In genomic region chr7:19738771-19739170, GRCm38 (mm10) we compare ENCODE assay signal across 20 mouse cellular contexts. TPM values are rescaled to one million over a fixed set of nuclear protein-coding genes. Genes with fewer than 3 reads are reported as not detected.
DNase-seq lines count a peak whose midpoint lies in the region; ATAC-seq and TF ChIP-seq lines count a peak whose summit lies in the region.
"Had no signal": no experiment of that assay in that cellular context is flagged by ENCODE, and none has a peak within 500 bp of the region (broad histone marks: within the 10 kb centered on the region; RNA-seq: fewer than 3 reads in every experiment).

No protein-coding gene starts in this region.

- TF ChIP-seq EP300 in heart, postnatal 0 days (IDR thresholded peaks at IDR 0.05; ENCODE audit: low read depth), result no peak
- TF ChIP-seq EP300 in CH12.LX (IDR thresholded peaks at IDR 0.05; ENCODE audit: low read length), result no peak

- DNase-seq in heart, postnatal 0 days (ENCODE audit: low spot score), result no peak
- DNase-seq in heart, adult 11 months, result no peak
- no peak for DNase-seq in lung, adult 2 months
- DNase-seq in lung, postnatal 36 days, result no peak
- DNase-seq in CH12.LX (ENCODE audit: extremely low read depth), result no peak
- DNase-seq in brain, embryonic 14.5 days (ENCODE audit: low read depth), result no peak
- no peak for DNase-seq in layer of hippocampus, adult 9-10 months (ENCODE audit: low spot score)
- no peak for DNase-seq in spleen, postnatal 14 days (ENCODE audit: low spot score in 2 of 2)
- DNase-seq: adrenal gland, postnatal 10 days; cerebellum, adult 9-10 months; embryo, embryonic 11 days; kidney, adult 11 months; thymus, adult 18-20 months had no signal

- H3K27ac ChIP-seq in heart, postnatal 0 days (ENCODE audit: low read depth), result no peak overlapping the region
- no peak overlapping the region for H3K27ac ChIP-seq in CH12.LX (ENCODE audit: insufficient read depth, low read depth)
- H3K27ac ChIP-seq: forebrain, embryonic 12.5 days; heart, embryonic 15.5 days; hindbrain, embryonic 12.5 days; lung, embryonic 15.5 days; midbrain, embryonic 10.5 days had no signal

- dilution Hi-C loops in CH12.LX (cut with MboI; ENCODE audit: extremely low pct_ligation_motif_present, extremely low pct_unique_long_range_greater_than_20kb, low sequenced_read_pairs), result no loop called here

- no peaks in the 10 kb centered on the region for H3K79me2 ChIP-seq in CH12.LX (replicated peaks; ENCODE audit: control insufficient read depth, extremely low read depth, insufficient read depth, poor library complexity, severe bottlenecking)

- no peaks in the 10 kb centered on the region for H3K4me1 ChIP-seq in heart, postnatal 0 days (ENCODE audit: control insufficient read depth, insufficient read depth)
- peaks cover 6% of the 10 kb centered on the region for H3K4me1 ChIP-seq in lung, adult 2 months (ENCODE audit: control insufficient read depth, insufficient read depth, low read length)
- H3K4me1 ChIP-seq in CH12.LX (ENCODE audit: control insufficient read depth in 1 of 2, insufficient read depth in 2 of 2), result peaks cover 4 to 24% of the 10 kb centered on the region in 2 experiments; a peak in 3 of 4 replicates

- WGBS in heart, postnatal 0 days, result 90% methylated on average over 3 of the region's 3 CpGs
- WGBS in lung, adult 2 months, result 83% methylated on average over 3 of the region's 3 CpGs

- in situ Hi-C loops in CH12.LX (cut with MboI; ENCODE audit: low pct_ligation_motif_present, low pct_unique_long_range_greater_than_20kb, low sequenced_read_pairs), result no loop called here

- H3K9me3 ChIP-seq in heart, postnatal 0 days (replicated peaks; ENCODE audit: control insufficient read depth, low read length), result no peaks in the 10 kb centered on the region
- H3K9me3 ChIP-seq in CH12.LX (replicated peaks; ENCODE audit: low read length), result peaks cover 3% of the 10 kb centered on the region
- H3K9me3 ChIP-seq: forebrain, embryonic 12.5 days; heart, embryonic 15.5 days; hindbrain, embryonic 12.5 days; lung, embryonic 15.5 days had no signal

- no peak for TF ChIP-seq POLR2A in lung, adult 2 months (IDR thresholded peaks at IDR 0.05; ENCODE audit: borderline replicate concordance, extremely low read depth, low read depth, low read length)
- no peak for TF ChIP-seq POLR2A in CH12.LX (IDR thresholded peaks at IDR 0.05; ENCODE audit: low read depth, low read length)
- no peak for TF ChIP-seq POLR2A in brain, embryonic 14.5 days (IDR thresholded peaks at IDR 0.05; ENCODE audit: borderline replicate concordance, extremely low read depth, insufficient read depth, insufficient read length, poor library complexity, severe bottlenecking)

- H3K9ac ChIP-seq in heart, postnatal 0 days (replicated peaks; ENCODE audit: low read depth, low read length), result no peak overlapping the region
- no peak overlapping the region for H3K9ac ChIP-seq in CH12.LX (ENCODE audit: insufficient read depth, low read depth)
- H3K9ac ChIP-seq: forebrain, embryonic 12.5 days; heart, embryonic 15.5 days; hindbrain, embryonic 12.5 days; lung, embryonic 15.5 days had no signal

- H3K4me3 ChIP-seq in heart, postnatal 0 days (ENCODE audit: low read depth, low read length), result no peak overlapping the region
- H3K4me3 ChIP-seq in lung, adult 2 months (replicated peaks; ENCODE audit: extremely low read depth, low read depth, low read length), result no peak overlapping the region
- no peak overlapping the region for H3K4me3 ChIP-seq in CH12.LX (replicated peaks in 1 of 3; ENCODE audit: low read depth in 2 of 3, low read length in 2 of 3, poor library complexity in 1 of 3)
- H3K4me3 ChIP-seq: forebrain, embryonic 12.5 days; heart, embryonic 15.5 days; hindbrain, embryonic 12.5 days; lung, embryonic 15.5 days; midbrain, embryonic 10.5 days had no signal

- TF ChIP-seq RAD21 in CH12.LX (IDR thresholded peaks at IDR 0.05; ENCODE audit: low read depth, low read length), result peak; percentile 27

- peak; percentile 31; the same call in 1 of the 2 replicates for TF ChIP-seq CTCF in heart, postnatal 0 days (IDR thresholded peaks at IDR 0.05; ENCODE audit: low read depth)
- TF ChIP-seq CTCF in lung, adult 2 months (IDR thresholded peaks at IDR 0.05; ENCODE audit: insufficient read depth, low read length), result peak; percentile 44; the same call in 1 of the 2 replicates
- TF ChIP-seq CTCF in CH12.LX (conservative IDR thresholded peaks at IDR 0.05 in 1 of 2, IDR thresholded peaks at IDR 0.05 in 1 of 2; ENCODE audit: low read depth in 2 of 2, low read length in 2 of 2), result peak in 1 of 2 experiments; percentile 41; a peak in 2 of 4 replicates
- peak; percentile 27; the same call in 1 of the 2 replicates for TF ChIP-seq CTCF in brain, embryonic 14.5 days (IDR thresholded peaks at IDR 0.05; ENCODE audit: borderline replicate concordance, extremely low read depth, insufficient read depth, insufficient read length)

- no peaks in the 10 kb centered on the region for H3K27me3 ChIP-seq in heart, postnatal 0 days (ENCODE audit: control insufficient read depth, insufficient read depth, low read length)
- H3K27me3 ChIP-seq in CH12.LX (replicated peaks), result no peaks in the 10 kb centered on the region
- H3K27me3 ChIP-seq: forebrain, embryonic 12.5 days; heart, embryonic 15.5 days; hindbrain, embryonic 12.5 days; lung, embryonic 15.5 days had no signal

- H3K4me2 ChIP-seq in heart, postnatal 0 days (ENCODE audit: low read depth, low read length), result no peak overlapping the region
- H3K4me2 ChIP-seq in CH12.LX (ENCODE audit: insufficient read depth, low read depth, poor library complexity, severe bottlenecking), result no peak overlapping the region
- H3K4me2 ChIP-seq: forebrain, embryonic 12.5 days; heart, embryonic 15.5 days; hindbrain, embryonic 12.5 days; lung, embryonic 15.5 days had no signal

- ATAC-seq in heart, postnatal 0 days (ENCODE audit: insufficient read depth, low read depth), result no peak

- peaks cover 46% of the 10 kb centered on the region for H3K36me3 ChIP-seq in heart, postnatal 0 days (replicated peaks; ENCODE audit: control insufficient read depth, insufficient read depth, low read length)
- peaks cover 7 to 19% of the 10 kb centered on the region in 2 experiments for H3K36me3 ChIP-seq in CH12.LX (replicated peaks in 1 of 2; ENCODE audit: control insufficient read depth in 1 of 2, insufficient read depth in 1 of 2, low read length in 1 of 2)

TF ChIP-seq in CH12.LX, 34 proteins besides CTCF, POLR2A, EP300 and RAD21:
- TF ChIP-seq USF1 (IDR thresholded peaks at IDR 0.05; ENCODE audit: low read depth, low read length) (no peak), ZKSCAN1 (IDR thresholded peaks at IDR 0.05; ENCODE audit: borderline replicate concordance, low read depth, low read length) (no peak), USF2 (conservative IDR thresholded peaks at IDR 0.05; ENCODE audit: low read depth, low read length) (no peak), CHD1 (IDR thresholded peaks at IDR 0.05; ENCODE audit: low read depth, low read length) (no peak), SMC3 (IDR thresholded peaks at IDR 0.05; ENCODE audit: low read depth, low read length) (peak; percentile 15)

RNA-seq across cellular contexts. Expression of gene Nectin2, which starts 11.5 kb away (rescaled TPM):
- total RNA-seq in heart, postnatal 0 days (2014; rRNA removed; ENCODE audit: low replicate concordance), result 76.5 and 81.3 TPM in 2 replicates
- 43.6 and 44.8 TPM in 2 replicates for polyA plus RNA-seq in heart, postnatal 0 days (2015; fragmentation: Nextera tagmentation; extraction: Ambion mirVana)
- polyA plus RNA-seq in lung, adult 2 months (2012; rRNA removed), result 70.9 and 74.7 TPM in 2 replicates
- total RNA-seq in CH12.LX (2012; rRNA removed), result 9.1 and 14.1 TPM in 2 replicates
- total RNA-seq in CH12.LX (2014; rRNA removed), result 3.0 and 3.4 TPM in 2 replicates
- polyA plus RNA-seq in CH12.LX (2012; ENCODE audit: insufficient read length, low read depth), result 6.3 and 6.5 TPM in 2 replicates
- polyA plus RNA-seq in brain, embryonic 14.5 days (2012; rRNA removed), result 39.7 and 45.2 TPM in 2 replicates

RNA-seq across cellular contexts. Expression of gene Tomm40, which starts 23.5 kb away (rescaled TPM):
- 170 and 172 TPM in 2 replicates for total RNA-seq in heart, postnatal 0 days (2014; rRNA removed; ENCODE audit: low replicate concordance)
- 164 and 166 TPM in 2 replicates for polyA plus RNA-seq in heart, postnatal 0 days (2015; fragmentation: Nextera tagmentation; extraction: Ambion mirVana)
- polyA plus RNA-seq in lung, adult 2 months (2012; rRNA removed), result 46.0 and 51.3 TPM in 2 replicates
- 179 and 214 TPM in 2 replicates for total RNA-seq in CH12.LX (2012; rRNA removed)
- 115 TPM in 2 replicates for total RNA-seq in CH12.LX (2014; rRNA removed)
- polyA plus RNA-seq in CH12.LX (2012; ENCODE audit: insufficient read length, low read depth), result 197 and 221 TPM in 2 replicates
- 111 and 131 TPM in 2 replicates for polyA plus RNA-seq in brain, embryonic 14.5 days (2012; rRNA removed)

RNA-seq across cellular contexts. Expression of gene Bcam, which starts 32.0 kb away (rescaled TPM):
- 697 and 786 TPM in 2 replicates for total RNA-seq in heart, postnatal 0 days (2014; rRNA removed; ENCODE audit: low replicate concordance)
- polyA plus RNA-seq in heart, postnatal 0 days (2015; fragmentation: Nextera tagmentation; extraction: Ambion mirVana), result 293 and 303 TPM in 2 replicates
- 769 and 829 TPM in 2 replicates for polyA plus RNA-seq in lung, adult 2 months (2012; rRNA removed)
- total RNA-seq in CH12.LX (2012; rRNA removed), result 8.2 and 10.9 TPM in 2 replicates
- 2.4 and 3.0 TPM in 2 replicates for total RNA-seq in CH12.LX (2014; rRNA removed)
- polyA plus RNA-seq in CH12.LX (2012; ENCODE audit: insufficient read length, low read depth), result 4.8 and 5.3 TPM in 2 replicates
- polyA plus RNA-seq in brain, embryonic 14.5 days (2012; rRNA removed), result 13.8 and 19.5 TPM in 2 replicates
- total RNA-seq: granulocyte monocyte progenitor cell, adult 5-6 weeks; neutrophil, adult 5-6 weeks had no signal

RNA-seq across cellular contexts. Expression of gene Apoe, which starts 39.8 kb away (rescaled TPM):
- 369 and 373 TPM in 2 replicates for total RNA-seq in heart, postnatal 0 days (2014; rRNA removed; ENCODE audit: low replicate concordance)
- polyA plus RNA-seq in heart, postnatal 0 days (2015; fragmentation: Nextera tagmentation; extraction: Ambion mirVana), result 471 and 552 TPM in 2 replicates
- polyA plus RNA-seq in lung, adult 2 months (2012; rRNA removed), result 815 and 1,134 TPM in 2 replicates
- total RNA-seq in CH12.LX (2012; rRNA removed) (10.0 and 10.5 TPM in 2 replicates), CH12.LX (2014; rRNA removed) (6.2 and 6.4 TPM in 2 replicates)
- 16.7 and 21.4 TPM in 2 replicates for polyA plus RNA-seq in CH12.LX (2012; ENCODE audit: insufficient read length, low read depth)
- polyA plus RNA-seq in brain, embryonic 14.5 days (2012; rRNA removed), result 235 and 295 TPM in 2 replicates

RNA-seq across cellular contexts. Expression of gene Apoc1, which starts 46.3 kb away (rescaled TPM):
- not detected in 2 replicates for total RNA-seq in heart, postnatal 0 days (2014; rRNA removed; ENCODE audit: low replicate concordance)
- 8.2 and 10.8 TPM in 2 replicates for polyA plus RNA-seq in heart, postnatal 0 days (2015; fragmentation: Nextera tagmentation; extraction: Ambion mirVana)
- polyA plus RNA-seq in lung, adult 2 months (2012; rRNA removed), result 25.9 and 29.2 TPM in 2 replicates
- total RNA-seq in CH12.LX (2012; rRNA removed) (not detected in 2 replicates), CH12.LX (2014; rRNA removed) (not detected in 2 replicates)
- polyA plus RNA-seq in CH12.LX (2012; ENCODE audit: insufficient read length, low read depth), result not detected in 2 replicates
- polyA plus RNA-seq in brain, embryonic 14.5 days (2012; rRNA removed), result 0.81 and 2.0 TPM in 2 replicates

Comparison
In these comparisons a context has a peak if more than half of its experiments do, and no peak if none do; other contexts are left out.
1. RNA of gene Bcam, which starts 32.0 kb away (polyA plus RNA-seq): 769 to 829 TPM in lung, adult 2 months and 293 to 303 TPM in heart, postnatal 0 days; 13.8 to 19.5 TPM in brain, embryonic 14.5 days and 4.8 to 5.3 TPM in CH12.LX; every median in the first group is over 10 times any median in the second.